Mouse (Mus musculus) adrenal gland, adult (tissue): ENCODE results near the gene Fer1l4.

ENCODE experiments used
- DNase-seq, 2 experiments: peaks; one replicate each; pipeline ENCODE4 v3.0.0; 2022 to 2023; ENCODE audit warnings: low spot score in 1 of 2; ENCODE audit not compliant: inconsistent age in 2 of 2

Fer1l4 gene

DNA sequence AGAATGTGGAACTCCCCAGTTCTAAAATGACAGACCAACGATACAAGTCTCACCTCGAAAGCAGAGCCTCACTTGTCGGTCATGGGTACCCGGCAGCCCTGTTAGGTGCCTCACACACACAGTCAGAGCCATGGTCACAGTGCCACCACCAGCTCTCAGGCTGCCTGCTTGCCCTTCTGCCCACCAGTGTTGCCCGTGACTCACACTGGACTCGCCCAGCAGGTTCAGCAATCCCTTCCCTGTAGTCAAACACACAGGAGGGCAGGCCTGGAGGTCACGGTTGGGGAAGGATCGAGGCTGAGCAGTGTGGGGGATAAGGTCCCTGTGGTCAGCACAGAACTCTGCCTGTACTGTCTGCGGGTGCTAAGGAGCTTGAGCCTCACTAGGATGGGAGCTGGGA, at the start of gene Fer1l4:
Gene Fer1l4 (minus strand): TSS at position 132 of the 400 bp plus-strand sequence.
- DNase-seq: no peak

DNA sequence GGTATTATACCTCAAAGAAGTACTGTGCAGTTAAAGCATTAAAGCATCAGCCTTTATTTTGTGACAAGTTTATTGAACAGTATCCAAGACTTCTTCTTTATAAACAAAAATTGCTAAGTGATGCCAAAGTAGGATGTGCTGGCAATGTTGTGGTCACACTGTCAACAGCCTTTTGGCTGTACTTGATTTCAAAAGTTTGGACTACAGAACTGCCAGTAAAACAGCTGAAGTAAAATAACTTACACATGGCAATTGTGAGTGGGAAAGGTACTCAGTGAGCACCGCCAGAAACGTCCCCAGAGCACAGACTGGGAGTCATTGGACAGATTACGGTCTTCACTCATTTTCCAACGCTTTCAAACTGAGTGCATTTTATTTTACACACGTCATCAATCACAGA, 39.2 kb upstream of the Fer1l4 start:
- DNase-seq: peak in 1 of 2 experiments; percentile 3

DNA sequence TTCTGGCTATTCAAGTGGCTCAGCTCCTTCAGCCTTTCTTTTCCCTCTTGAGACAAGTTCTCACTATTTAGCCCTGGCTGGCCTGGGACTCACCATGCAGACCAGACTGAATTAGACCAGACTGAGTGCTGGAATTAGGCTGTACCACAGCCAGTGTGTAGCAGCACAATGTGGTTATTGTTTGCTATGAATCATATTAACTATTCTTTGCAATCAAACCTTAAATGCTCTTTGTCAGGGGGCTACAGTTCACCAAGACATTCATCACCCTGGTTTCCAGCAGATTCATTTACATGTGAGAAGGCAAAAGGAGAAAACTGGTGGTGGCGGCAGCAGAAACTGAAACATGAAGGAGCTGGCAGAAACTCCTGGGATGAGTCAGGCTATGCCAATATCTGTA, 37.1 kb upstream of the Fer1l4 start:
- DNase-seq: peak in 1 of 2 experiments; percentile 9

DNA sequence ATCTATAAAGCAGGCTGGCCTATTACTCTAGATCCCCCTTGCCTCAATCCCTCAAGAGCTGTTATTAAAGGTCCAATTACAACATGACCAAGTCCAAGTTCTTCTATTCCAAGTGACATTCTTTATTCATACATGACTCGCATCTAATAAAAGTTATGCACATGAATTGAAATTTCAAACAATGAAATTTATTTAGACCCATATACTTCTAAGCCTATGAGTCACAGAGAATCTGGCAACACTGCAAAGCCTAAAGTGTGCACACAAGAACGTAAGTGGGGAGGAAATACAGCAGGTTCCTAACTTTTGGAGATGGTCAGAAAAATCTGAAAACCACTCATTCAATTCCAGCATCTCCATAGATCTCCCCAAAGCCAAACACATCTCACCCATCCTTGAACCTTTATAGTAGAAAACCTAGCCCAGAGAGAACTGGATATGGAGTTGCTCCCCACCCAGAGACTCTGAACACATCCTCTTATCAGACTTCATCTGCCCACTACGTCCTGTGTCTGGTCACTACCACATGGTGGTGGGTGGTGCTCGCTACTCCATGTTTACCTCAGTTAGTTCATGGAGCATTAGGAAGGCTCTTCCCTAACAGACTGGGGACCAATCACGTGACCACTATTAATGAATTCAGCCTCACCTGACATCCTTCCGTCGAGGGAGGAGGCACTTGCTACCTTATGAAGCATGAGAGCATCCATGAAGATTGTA, 34.8 kb upstream of the Fer1l4 start:
- no peak for DNase-seq

DNA sequence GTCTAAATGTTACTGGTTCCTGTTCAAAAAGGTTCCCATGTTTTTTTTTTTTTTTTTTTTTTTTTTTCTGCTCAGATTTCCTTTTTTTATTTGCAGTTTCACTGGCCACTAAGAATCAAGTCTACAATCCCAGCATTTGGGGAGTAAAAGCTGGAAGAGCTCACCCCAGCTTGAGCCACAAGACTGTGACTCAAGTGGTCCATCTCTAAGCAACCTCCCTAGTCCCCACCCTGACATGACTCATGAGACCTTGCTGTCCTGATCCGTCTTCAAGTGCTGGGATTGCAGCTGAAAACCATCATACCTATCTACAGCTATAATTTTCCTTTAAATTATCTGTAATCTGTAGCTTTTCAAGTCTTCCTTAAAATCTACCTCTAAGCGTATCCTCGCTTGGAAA, 31.8 kb upstream of the Fer1l4 start:
- DNase-seq: no peak

DNA sequence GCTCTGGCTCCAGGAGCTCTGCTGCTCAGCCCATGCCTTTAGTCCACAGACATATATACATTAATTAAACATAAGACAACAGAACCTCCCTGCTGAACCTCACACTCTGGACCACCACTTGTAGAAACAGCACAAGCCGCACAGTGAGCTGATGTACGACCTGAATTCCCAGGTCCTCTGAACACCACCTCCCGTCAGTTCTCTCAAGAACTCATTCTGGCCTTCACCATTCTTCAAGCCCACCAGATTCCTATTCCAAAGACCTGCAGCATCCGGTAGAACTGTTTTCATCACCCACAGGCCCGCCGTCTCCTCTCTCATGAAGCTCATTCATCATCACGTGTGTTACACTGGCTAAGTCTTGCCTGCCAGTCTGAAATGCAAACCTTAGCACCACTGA, 27.6 kb upstream of the Fer1l4 start:
- DNase-seq: no peak

DNA sequence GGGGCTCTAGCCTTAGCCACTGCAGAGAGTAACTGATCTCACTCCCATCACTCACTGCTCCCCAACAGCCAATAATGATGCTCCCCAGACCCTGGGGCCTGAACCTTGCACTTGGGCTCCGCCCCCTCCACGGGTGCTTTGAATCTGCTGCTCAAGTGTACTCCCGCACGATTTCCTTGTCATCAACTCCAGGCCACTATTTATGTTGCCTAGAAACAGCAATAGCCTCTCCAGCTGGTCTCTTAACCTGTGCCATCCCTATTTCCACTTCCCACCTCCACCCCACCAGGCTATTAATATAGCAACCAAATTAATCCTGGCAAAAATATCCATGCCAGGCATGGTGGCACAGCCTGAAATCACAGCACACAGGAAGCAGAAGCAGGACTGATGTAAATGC, 26.9 kb upstream of the Fer1l4 start:
- no peak for DNase-seq

DNA sequence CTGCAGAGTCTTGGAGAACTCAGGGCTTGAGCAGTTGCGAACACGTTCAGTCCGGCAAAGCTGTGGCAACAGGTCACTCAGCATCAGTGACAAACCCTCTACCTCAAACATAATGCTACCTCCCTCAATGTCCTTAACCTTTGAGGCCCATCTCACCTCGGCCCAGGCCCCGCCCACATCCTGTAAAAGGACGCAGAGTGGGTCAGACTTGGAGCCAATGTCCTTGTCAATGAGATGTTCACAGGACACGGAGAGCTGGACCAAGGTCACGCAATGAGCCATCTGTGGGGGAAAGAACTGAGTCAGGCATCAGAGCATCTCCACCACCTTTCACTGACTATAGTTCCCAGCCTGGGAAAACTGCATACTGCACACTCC, 26.4 kb upstream of the Fer1l4 start:
- peak; percentile 85 to 91 for DNase-seq

DNA sequence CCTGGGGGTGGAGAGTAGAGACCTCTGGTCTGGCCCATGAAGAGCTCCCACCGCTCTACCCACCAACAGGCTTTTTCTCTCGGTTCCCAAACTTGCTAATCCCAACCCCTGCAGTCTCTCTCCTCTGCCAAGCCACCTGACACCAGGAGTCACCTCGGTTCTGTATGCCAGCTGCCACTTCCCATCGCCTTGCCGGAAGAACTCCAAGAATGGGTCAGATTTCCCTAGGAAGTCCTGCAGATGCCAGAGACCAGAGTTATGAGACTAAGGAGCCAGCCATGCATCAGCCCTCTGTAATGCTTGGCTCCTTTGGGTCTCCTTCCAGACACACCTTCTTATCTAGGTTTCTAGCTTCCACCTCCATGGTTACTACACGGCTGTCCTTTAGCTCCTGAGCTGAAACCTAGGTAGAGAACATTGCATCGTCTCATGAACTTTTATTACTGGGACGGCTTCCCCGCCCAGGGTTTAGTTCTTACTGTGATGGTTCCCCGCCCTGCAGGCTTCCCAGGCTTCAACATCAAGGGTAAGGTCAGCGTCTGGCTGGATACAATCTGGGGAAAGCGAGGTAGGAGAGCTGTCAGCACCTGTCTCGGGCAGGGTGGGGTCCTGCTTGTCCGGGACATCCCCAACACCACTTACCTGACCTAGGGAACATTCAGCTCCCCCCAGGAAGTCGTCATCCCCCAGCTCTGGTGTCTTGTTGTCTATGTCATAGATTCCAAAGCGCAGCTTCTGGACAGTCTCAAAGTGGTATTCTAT, 25.9 kb upstream of the Fer1l4 start:
- no peak for DNase-seq

DNA sequence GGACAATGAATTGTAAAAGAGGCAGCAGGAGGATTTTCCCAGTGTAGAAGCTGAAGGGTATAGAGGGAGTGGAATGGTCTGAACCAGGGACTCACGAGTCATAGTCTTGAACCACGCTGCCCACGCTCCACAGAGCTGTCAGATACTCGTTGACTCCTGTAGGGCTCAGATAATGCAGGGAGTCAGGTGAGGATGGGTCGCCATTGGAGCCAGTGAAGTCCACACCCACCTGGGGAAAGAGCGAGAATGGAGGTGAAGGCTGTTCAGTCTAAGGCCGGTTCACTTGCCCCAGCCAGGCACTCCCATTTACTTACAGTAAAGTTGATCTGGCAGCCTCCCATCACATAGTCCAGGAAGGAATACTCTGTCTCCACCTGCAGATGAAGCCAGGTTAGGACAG, 24.7 kb upstream of the Fer1l4 start:
- DNase-seq: no peak

DNA sequence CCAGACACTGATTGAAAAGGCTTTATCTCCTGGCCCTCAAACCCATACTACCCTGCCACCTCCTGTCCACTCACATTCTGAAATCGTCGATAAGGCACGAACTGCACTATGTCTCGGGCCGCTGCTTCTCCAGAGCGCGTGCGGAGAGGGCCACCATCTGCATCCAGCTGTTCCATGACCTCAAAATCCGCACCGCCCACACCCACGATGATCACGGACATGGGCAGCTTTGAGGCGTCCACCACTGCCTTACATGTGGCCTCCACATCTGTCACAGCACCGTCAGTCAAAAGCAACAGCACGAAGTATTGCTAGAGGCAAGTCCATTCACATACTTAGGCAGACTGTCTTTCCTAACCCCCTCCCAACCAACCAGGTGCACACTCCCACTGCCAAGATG, 21.0 kb upstream of the Fer1l4 start:
- no peak for DNase-seq

DNA sequence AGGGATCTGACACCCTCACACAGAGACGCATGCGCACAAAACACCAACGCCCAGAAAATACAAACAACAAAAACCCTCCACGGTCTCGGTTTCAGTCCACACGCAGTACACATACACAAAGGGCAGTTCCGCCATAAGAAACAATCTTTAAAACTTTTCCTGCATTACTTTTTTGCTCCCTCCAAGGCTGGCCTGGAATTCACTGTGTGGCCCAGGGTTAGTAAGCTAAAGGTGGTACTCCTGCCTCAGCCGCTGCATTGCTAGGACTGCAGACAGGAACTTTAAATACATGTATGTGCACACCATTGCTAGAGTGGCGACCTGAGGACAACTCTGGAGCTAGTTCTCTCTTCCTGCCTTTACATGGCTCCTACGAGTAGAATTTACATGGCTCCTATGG, 18.5 kb upstream of the Fer1l4 start:
- DNase-seq: no peak

DNA sequence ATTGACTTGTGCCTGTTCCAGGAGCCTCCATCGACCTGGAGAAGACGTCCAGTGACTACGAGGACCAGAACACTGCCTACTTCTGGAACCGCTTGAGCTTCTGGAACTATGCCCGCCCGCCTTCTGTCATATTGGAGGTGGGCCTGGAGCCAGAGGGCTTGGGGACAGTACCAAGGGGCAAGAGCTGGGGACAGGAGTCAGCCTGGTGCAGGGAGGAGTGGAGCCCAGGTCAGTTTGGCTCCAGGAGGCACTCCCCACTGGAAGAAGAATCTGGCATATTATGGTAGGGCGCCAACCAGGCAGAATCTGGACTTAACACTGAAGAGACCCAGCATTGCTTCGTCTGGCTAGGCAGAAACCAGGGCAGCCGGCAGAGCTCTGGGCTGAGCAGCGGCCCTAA, 15.2 kb upstream of the Fer1l4 start:
- no peak for DNase-seq

DNA sequence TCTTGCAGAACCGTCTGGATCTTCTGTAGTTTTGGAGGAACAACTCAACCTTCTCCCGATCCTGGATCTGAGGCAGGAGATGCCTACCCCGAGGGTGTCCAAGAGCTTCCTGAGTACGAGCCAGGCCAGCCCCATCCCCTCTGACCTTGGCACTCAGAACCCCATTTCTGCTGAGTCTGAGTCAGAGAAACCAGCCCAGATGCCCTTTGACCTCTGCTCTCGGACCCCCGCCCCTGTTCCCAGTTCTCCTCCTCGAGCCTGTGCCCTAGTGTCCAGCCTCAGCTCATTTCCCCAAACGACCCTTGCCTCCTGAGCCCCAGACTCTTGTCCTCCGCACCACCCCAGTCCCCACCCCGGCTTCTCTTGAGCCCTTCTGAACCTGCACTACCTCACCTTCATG, 13.4 kb upstream of the Fer1l4 start:
- no peak for DNase-seq

DNA sequence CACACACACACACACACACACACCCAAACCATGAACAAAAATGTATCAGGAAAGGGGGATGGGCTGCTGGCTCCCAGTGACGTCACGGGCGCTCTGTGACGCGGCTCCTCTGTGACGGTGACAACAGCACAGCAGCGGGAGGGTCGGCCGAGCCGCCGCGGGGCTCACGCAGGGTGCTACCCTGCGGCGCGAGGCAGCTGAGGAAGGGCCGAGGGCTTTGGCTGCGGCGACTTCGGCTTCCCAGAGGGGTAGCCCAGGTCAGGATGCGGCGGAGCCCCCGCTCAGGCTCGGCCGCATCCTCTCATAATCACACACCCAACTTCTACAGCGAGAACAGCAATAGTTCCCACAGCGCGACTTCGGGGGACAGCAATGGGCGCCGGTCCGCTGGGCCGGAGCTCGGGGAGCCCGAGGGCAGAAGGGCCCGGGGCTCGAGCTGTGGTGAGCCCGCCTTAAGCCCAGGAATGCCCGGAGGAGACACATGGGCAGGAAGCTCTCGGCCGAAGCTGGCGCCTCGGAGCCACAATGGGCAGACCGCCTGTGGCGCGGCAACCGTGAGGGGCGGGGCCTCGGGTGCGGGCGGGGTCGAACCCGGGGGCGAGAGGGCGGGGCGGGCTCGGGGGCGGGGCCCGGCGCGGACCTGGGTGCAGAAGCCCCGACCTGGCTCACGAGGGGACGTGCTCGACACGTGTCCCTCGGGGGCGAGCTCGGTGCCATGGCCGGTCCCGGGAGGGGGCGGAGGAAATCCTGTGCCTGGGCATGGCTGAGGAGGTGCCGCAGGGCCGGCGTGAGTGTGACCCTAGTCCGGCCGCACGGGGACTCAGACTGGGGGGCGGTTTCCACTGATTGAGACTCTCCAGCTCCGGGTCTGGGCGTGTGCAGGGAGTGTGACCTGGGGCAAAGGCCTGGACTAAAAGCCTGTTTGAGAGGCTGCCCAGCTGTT, 12.6 kb upstream of the Fer1l4 start, which contains the start of gene Spag4:
Gene Spag4 (plus strand): TSS at position 77 of the 943 bp plus-strand sequence.
- peak; percentile 85 to 95 for DNase-seq

DNA sequence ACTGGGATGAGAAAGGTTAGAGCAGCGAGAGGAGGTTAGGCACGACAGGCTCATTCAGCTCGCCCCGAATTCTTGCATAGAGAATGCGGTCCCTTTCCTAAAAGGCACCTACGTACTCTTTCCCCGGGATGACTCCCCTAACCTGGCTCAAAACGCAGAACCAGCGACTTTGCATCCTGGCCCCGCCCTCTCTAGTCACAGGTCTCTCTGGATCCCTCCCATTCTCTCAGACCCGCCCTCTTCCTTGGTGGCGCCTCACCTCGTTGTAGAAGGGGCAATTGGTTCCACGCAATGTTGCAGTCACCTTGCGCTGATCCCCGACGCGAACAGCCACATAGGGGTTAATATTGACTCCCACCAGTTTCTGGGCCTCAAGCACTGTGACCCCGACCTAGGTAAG, 4.8 kb downstream of the Fer1l4 start:
- DNase-seq: no peak

DNA sequence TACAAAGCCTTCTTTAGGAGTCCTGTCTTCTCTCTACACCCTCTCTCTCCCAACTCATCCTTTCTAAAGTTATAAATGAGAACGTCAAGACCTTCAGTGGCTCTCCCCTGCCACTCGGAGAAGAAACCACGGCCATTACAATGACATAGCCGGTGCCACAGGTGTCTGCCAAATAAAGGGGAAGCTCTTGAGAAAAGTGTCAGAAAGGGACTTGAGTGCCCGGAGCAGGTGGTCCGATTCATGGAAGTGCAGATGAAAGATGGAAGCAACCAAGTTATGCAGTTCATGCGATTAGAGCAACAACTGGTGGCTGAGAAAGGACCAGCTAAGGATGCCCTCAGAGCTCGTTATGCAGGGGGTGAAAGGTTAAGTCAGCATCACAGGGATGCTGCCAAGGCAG, 9.8 kb downstream of the Fer1l4 start:
- DNase-seq: no peak

DNA sequence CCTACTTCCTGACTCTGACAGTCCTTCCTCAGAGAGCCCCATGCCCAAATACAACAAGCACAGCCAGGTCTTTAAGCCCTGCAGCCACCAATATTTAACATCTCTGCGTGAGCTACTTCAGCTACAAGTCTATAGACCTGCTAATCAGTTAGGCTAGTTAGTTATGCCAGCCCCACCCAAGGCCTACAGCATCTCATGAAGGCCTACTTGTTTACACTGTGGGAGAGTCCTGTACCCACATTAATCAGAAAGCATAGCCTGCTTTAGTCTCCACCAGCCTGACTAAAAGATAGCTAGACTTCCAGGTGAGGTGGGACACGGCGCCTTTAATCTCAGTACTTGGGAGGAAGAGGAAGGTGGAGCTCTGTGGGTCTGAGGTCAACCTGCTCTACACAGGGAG, 13.4 kb downstream of the Fer1l4 start:
- DNase-seq: no peak

DNA sequence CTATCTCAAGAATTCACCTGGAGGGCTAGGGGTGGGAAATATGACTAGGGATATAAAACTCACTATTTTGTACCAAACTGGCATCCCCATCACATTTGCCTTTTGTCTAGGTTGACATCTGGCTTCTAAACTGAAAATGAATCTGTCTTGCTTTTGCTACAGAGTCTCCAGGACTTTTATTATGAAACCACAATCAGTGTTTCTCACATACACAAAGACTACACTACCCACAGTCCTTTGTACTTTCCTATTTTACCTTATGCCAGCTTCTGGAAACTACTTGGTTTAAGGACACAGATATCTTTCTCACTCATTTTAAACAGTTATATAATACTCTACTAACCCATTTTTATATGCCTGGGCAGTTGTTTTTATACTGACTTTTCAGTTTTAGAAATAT, 27.3 kb downstream of the Fer1l4 start:
- DNase-seq: no peak

DNA sequence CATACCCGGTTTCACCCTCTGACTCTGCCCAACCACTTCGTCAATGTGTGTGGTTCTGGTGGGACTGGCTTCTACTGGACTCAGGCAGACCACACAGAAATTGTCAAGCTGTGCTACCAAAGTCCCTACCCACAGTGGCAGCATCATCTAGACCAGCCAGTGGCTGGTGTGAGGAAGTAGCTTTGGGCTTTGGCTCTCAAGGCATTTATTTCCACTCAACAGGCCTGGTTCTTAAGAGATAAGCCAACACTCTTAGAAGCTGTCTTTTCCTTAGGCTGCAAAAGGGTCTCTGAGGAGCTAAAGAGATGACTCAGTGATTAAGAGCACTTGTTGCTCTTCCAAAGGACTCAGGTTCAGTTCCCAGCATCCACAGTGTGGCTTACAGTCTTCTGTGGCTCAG, 31.0 kb downstream of the Fer1l4 start:
- DNase-seq: no peak

DNA sequence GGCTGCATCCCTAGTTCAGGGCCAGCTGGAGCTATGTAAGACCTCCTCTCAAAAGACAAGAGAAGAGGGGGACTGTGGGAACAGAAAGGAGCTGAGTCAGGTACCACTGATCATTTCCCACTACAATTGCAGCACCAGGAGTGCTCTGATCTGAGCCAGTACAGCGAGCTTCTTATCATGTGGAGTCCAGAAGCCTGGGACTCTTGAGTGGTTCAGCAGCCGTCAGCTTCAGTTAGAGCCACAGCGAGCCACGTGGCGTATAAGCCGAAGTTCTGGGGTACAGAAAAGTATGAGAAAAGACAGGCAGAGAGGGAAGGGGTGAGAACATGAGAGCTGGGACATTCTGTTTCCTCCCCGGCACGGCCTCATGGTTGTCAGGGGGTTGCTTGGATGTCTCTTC, 31.5 kb downstream of the Fer1l4 start:
- DNase-seq: no peak

DNA sequence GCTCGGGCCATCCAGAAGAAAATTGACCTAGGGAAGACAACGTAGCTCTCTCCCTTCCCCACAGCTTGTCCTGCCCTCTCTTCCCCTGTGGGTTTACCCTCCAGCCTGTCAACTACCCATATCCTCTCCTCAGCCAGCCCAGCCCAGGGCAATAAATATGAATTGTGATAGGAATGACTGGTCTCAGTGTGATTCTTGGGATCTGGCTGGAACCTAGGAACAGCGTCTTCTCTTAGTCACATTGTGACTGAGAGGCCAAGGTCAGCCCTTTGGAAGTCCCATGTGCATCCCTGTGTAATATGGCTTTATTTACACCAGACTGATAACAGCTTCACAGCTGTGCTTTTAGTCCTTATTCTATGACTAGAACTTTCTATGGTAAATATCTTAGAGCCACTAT, 34.6 kb downstream of the Fer1l4 start:
- DNase-seq: peak; percentile 42 to 62
